Mouse (Mus musculus) heart, postnatal 0 days (tissue): ENCODE data around the gene Il17rc.

Source experiments
- CTCF ChIP-seq: IDR thresholded peaks from 2 replicates; pipeline ENCODE4 v1.5.1; 2016; ENCODE audit warnings: antibody characterized with exemption, control low read depth, low read depth
- EP300 ChIP-seq: IDR thresholded peaks from 2 replicates; pipeline ENCODE4 v1.6.1; 2016; ENCODE audit warnings: antibody characterized with exemption, low read depth

DNA sequence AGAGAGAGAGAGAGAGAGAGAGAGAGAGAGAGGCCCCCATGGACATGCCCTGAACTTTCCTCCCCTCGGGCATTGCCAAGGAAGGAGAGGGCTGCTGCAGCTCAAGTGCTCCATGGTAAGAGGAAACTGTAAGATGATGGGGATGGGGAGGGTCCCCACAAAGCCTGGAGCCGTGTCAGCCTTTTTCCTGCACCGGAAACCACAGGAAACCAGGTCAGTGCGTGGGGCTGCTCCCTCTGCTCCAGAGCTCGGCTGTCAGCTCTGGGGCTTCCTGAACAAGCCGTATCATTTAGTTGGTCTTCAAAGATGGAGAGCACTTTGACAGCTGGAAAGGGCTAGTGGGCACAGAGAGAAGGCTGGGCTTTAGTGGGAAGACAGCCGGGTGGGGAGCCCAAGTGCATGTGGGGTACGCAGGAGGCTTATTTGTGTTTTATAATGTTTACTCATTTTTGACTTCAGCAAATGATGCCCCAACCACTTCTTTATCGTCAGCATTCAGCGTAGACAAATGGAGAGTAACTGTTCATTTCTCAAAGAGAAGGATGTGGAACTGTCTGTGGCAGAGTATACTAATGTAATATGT lies 13.2 kb upstream of the Il17rc start, which contains the start of gene Il17re:
- TF ChIP-seq CTCF (no peak), EP300 (no peak)
